Mouse (Mus musculus): ENCODE results near the gene Tm9sf4. TPM values are rescaled to one million over a fixed set of nuclear protein-coding genes. Genes with fewer than 3 reads are reported as not detected.
A peak's percentile ranks its signal among the peaks of the same experiment; 100 is the strongest.

Gene Tm9sf4
- total RNA-seq, 4 experiments from 2014 or later: 96.3 to 115 (median 112) TPM

DNA sequence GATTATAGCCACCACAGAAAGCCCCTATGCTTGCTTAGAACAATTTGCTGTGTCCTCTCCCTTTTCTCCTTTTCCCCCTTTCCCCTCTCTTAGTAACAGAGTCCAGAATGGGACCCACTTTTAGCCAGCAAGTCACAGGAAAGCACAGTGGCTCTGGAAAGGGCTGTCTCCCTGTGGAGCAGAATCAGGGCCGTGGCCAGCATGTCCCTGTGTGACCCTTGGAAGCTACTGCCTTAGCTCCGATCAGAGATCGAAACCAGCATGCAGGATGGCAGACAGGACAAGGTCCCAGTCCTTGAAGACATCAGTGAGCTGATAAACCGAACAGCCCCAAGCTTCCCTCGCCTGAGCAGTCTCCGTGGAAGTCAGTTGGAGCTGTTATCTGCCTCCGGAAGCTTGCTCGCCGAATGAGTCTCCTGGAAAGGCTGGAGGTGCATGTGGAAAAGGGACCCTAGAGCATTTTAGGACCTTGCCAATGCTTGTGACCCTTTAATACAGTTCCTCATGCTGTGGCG lies 56.8 kb downstream of the Tm9sf4 start:
- DNase-seq: no peak

- DNase-seq: no peak
Measured at GRCm38 (mm10) chr2:153218516-153218915, 57.4 kb downstream of the Tm9sf4 start.

- no peak for DNase-seq
Measured at GRCm38 (mm10) chr2:153221620-153222019, 60.5 kb downstream of the Tm9sf4 start.

DNA sequence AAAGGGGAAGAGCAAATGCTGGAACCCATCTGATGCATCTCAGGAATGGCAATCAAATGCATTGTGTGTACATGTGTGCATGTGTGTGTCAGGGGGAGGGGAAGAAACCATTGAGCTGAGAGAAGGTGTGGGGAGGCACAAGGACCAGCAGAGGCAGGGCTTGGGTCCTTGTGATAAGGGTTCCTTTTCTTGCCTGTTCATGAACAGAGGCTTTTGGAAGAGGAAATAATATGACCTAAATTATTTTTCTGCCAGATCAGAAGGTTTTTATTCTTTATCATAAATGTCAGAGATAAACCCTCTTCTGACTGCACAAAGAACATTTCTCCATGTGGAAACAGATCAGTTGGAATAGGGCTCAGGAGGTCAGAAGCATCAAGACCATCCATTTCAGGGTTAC lies 61.0 kb downstream of the Tm9sf4 start:
- DNase-seq: no peak

- no peak for DNase-seq
Measured at GRCm38 (mm10) chr2:153222566-153222965, 61.5 kb downstream of the Tm9sf4 start.

DNA sequence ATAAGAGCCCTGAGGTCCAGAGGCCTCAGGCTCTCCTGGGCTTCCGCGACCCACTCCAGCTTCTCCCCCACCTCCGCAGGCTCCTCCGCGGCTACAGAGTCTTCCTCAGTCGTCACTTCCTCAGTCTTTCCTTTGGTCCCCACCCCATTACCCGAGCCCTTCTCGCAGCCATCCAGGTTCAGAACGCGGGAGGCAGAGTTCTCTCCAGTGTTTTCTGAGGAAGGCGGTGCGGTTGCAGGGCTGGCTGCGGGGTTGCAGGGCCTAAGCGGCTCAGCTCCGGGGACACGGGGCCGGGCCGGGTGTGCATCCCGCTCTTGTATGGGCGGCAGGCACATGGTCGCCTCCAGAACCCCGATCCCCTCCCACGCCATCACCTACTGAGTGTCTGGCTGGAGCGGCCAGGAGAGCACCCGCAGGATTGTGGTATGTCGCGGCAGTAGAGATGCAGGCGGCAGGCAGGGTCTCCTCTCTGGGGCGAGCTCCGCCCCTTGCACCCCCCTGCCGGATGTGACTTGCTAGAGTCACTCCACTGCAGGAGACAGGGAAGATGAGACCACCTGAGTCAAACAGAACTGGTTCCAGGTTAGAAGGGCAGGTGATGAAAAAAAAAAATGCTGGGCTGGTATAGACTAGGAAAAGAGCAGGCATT lies 64.0 kb downstream of the Tm9sf4 start, which contains the start of gene Tspyl3:
Gene Tspyl3 (minus strand): TSS at position 496 of the 649 bp plus-strand sequence.
- no peak for DNase-seq

DNA sequence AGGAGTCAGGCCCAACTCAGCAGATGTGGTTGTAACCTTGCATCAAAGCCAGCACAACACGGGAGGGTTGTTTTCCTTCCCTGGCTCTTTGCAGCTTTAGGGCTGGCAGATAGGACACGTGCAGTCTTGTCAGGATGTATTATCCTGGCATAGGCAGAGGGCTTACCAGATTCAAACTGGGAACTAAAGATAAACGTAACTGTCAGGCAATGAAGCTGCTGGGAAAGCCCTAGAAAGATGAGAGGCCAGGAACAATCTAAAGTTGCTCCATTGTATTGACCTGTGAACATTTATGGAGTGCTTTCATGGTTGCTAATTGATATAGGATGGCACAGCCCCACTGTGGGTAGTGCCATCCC lies 64.5 kb downstream of the Tm9sf4 start:
- DNase-seq: no peak

DNA sequence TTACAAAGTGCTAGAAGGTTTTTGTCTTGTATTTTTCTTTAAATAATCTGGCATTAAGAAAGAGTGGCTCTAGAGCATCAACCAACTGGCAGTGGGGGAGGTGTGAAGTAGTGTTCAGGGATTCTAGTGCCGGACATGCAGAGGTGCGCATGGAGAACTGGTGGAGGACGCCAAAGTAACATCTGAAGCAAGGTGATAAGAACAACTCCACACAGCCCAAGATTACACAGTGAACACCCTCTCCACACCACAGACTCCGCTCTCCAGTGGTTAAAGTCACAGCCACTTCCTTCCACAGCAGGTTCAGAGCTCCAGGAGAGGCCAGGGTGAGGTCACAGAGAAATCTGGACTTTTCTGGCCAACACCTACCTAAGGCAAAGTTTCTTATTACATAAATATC lies 66.9 kb downstream of the Tm9sf4 start:
- no peak for DNase-seq

DNA sequence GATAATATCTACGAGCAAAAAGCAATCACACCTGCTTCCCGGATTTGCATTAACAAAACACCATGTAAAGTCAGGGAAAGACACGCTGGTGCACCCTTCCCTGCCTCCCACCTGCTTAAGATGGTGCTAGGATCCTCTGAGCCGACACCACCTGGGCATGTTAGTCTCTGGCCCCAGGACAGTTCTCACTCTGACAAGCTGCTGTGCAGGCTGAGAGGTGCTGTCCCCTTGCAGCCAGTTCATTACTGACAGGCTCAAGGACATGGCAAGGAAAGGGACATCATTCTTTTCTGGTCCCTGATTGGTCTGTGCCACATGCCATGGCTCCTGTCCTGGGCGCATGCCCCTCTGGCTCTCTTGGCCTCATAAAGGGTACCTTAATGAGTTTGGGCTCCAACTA lies 67.4 kb downstream of the Tm9sf4 start:
- no peak for DNase-seq

GRCm38 (mm10) chr2:153237193-153237592 lies 76.1 kb downstream of the Tm9sf4 start:
- no peak for DNase-seq

DNA sequence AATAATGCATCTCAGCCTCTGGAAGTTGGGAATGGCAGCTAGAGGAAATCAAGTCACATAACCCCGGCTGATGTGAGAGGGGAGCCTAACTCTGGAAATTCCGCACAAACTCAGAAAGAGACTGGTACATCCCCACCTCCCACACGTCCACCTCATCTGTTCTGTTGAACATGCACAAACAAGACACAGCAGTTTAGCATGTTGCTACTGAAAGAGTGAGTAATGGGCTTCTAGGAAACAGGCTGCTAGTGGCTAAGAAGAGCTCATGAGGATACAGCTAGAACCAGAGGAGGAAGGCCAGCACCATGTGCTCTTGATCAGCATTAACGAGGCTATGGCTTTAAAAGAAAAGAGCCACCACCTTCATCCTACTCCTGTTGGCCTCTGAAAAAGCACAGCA lies 76.8 kb downstream of the Tm9sf4 start:
- DNase-seq: no peak

DNA sequence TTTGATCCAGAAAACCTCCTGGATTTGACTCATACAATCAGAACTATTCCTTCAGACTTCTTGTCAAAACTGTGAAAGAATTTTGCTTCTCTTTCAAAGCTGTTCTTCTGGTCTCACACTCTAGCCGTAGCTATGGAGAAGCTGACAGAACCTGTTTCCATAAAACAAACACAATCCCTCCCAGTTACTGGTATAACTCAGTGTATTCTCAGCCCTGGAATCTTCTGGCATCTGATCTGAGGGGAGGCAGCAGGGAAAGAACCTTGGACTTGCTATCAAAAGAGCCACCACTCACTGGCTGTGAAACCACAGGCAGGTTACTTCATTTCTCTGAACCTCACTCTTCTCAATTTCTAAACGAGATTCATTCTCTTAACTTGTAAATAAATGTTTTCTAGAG lies 77.3 kb downstream of the Tm9sf4 start:
- DNase-seq: peak; percentile 41

DNA sequence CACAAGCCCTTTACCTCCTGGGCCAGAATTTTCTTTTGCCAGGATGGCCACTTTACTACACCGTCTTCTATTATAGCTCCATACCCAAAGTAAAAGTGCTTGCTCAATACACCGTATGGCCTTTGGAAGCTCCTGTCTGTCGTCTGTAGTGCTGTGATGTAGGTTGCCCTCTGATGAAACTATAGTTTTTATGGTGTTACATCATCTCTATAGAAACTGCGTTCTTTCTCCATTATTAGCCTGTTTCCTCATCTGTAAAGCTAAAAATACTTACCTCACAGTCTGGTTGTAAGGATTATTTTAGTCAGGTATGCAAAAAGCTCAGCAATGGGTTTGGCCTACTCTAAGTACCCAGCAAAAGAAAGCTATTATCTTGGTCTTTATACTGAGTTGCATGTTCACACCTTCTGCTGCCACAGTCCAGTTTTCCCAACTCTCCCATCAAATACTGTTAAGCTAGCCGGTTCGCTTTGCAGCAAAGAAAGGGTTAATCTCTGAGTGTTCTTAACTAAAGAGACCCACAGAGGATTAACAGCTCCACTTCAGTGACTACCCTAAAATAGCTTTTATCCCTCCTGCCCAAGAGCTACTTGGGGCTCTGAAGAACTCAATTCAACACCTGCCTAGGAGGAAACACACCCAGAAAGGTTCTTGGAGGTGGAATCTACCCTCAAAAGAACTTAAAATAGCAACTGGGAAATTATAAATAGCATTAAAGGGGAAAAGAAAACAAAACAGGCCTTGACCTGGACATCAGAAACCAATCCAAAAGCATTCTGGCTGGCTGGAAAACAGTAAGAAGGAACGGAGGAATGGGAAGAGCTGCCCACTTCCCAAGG lies 78.1 kb downstream of the Tm9sf4 start:
- DNase-seq: no peak

DNA sequence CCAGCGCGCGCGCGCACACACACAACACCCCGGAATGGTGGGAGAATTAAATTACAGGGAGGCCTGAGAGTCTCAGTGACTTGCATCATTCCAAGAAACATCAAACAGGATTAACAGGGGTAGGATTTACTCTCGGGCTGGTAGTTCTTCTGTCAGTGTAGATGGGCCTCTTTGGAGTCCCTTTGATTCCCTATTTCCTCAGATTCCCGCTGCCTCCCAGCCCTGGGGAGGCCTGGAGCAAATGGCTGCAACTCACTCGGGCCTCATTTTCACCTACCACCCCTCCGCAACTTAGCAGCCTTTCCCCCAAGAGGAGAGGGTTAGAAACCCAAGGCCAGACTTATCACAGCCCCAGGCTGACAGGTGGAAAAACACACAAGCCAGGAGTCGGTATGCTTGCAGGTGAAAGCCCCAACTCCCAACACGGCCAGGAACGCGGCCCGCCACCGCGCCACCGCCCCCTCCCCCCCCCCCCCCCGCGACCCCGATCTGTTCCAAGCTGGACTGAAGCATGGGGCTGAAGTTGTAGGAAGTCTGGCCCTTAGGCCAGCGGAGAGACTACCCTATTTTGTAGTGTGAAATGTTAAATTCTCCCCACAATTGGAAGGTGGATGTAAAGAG lies 78.9 kb downstream of the Tm9sf4 start:
- no peak for DNase-seq

- DNase-seq: peak; percentile 16
Measured at GRCm38 (mm10) chr2:153240701-153241235, 79.7 kb downstream of the Tm9sf4 start.

- DNase-seq: peak; percentile 86
Measured at GRCm38 (mm10) chr2:153241250-153242014, 80.3 kb downstream of the Tm9sf4 start, which contains the start of the genes Plagl2 and Pofut1. Gene Plagl2, minus strand, starts transcription at chr2:153241426. Gene Pofut1, plus strand, starts transcription at chr2:153241533.

- peak; percentile 49 for DNase-seq
Measured at GRCm38 (mm10) chr2:153242156-153242555, 81.1 kb downstream of the Tm9sf4 start.

- no peak for DNase-seq
Measured at GRCm38 (mm10) chr2:153249751-153250150, 88.6 kb downstream of the Tm9sf4 start.

DNA sequence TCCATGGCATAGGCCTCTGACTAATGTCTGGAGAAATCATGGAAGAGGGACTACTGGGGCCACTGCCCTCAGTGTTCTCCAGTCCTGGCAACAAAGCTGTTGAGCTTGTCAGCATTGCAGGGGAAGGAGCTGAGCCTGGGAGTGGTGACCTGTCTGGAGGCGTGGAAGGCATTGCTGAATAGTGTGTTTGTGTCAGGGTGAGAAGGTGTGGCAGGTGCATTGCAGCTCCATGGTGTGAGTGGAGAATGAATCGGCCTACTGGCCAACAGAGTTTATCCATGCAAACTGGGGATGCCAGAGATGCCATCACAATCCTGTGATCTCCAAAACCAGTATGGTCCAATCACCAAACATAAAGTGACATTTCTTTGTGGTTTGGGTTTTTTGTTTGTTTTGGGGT lies 95.5 kb downstream of the Tm9sf4 start:
- DNase-seq: no peak

GRCm38 (mm10) chr2:153259030-153259863 lies 98.1 kb downstream of the Tm9sf4 start:
- DNase-seq: no peak

Measured in adrenal gland, adult 8-10 months (tissue).